ENCODE assay signal across 8 mouse cellular contexts in genomic region chr8:84269950-84270773, GRCm38 (mm10). TPM values are rescaled to one million over a fixed set of nuclear protein-coding genes. Genes with fewer than 3 reads are reported as not detected.
DNase-seq lines count a peak whose midpoint lies in the region; ATAC-seq lines count a peak whose summit lies in the region.

Gene Ccdc130 (minus strand): TSS chr8:84270380.

- peak within 1 kb of the TSS; percentile 65 for H3K4me2 ChIP-seq in kidney, embryonic 15.5 days

- peaks cover 19% of the 10 kb centered on the region for H3K36me3 ChIP-seq in heart, embryonic 10.5 days
- H3K36me3 ChIP-seq in kidney, embryonic 15.5 days: peaks cover 26% of the 10 kb centered on the region

- H3K9me3 ChIP-seq in heart, embryonic 10.5 days: no peaks in the 10 kb centered on the region
- H3K9me3 ChIP-seq in kidney, embryonic 15.5 days (replicated peaks): no peaks in the 10 kb centered on the region

- ATAC-seq in erythroblast, adult 5-6 weeks (replicated peaks; ENCODE audit: low FRiP score, poor library complexity, severe bottlenecking): peak; percentile 97
- ATAC-seq in kidney, embryonic 15.5 days (replicated peaks; ENCODE audit: low FRiP score): peak; percentile 100
- ATAC-seq in monocyte, adult 5-6 weeks (replicated peaks; ENCODE audit: insufficient number of reproducible peaks, low FRiP score, low TSS enrichment, poor library complexity, severe bottlenecking): peak; percentile 98

- H3K4me3 ChIP-seq in heart, embryonic 10.5 days: peak within 1 kb of the TSS; percentile 89
- peak within 1 kb of the TSS; percentile 81 for H3K4me3 ChIP-seq in kidney, embryonic 15.5 days (replicated peaks)

- H3K27me3 ChIP-seq in heart, embryonic 10.5 days (ENCODE audit: insufficient read depth, poor library complexity, severe bottlenecking): no peaks in the 10 kb centered on the region; the same call in 1 of the 2 replicates
- H3K27me3 ChIP-seq in kidney, embryonic 15.5 days: no peaks in the 10 kb centered on the region; the same call in 1 of the 2 replicates

- DNase-seq in B cell, adult 2 months: peak; percentile 99 to 100
- DNase-seq in brain, adult 2 months (ENCODE audit: low read depth, low spot score): peak; percentile 100
- DNase-seq in heart, embryonic 10.5 days (ENCODE audit: low spot score): peak; percentile 100
- DNase-seq in liver: peak; percentile 100
- DNase-seq in spleen, postnatal 4 days (ENCODE audit: low spot score in 2 of 2): peak; percentile 100

- peak within 1 kb of the TSS; percentile 81 for H3K9ac ChIP-seq in kidney, embryonic 15.5 days

- under 1% methylated on average over 44 of the region's 44 CpGs for WGBS in heart, embryonic 10.5 days
- under 1% methylated on average over 44 of the region's 44 CpGs for WGBS in kidney, embryonic 15.5 days

- peaks cover 13% of the 10 kb centered on the region for H3K4me1 ChIP-seq in heart, embryonic 10.5 days
- H3K4me1 ChIP-seq in kidney, embryonic 15.5 days: peaks cover 9% of the 10 kb centered on the region

- H3K27ac ChIP-seq in heart, embryonic 10.5 days: peak within 1 kb of the TSS; percentile 92
- peak within 1 kb of the TSS; percentile 63; the same call in 1 of the 2 replicates for H3K27ac ChIP-seq in kidney, embryonic 15.5 days

RNA-seq across cellular contexts. Expression of gene Ccdc130, which starts in this region (rescaled TPM):
- total RNA-seq in erythroblast, adult 5-6 weeks (2015; ENCODE audit: low replicate concordance): 4.0 and 22.1 TPM in 2 replicates
- 3.3 and 3.5 TPM in 2 replicates for total RNA-seq in erythroblast, adult 5-6 weeks (2017; ENCODE audit: low replicate concordance)
- polyA plus RNA-seq in heart, embryonic 10.5 days (2016; fragmentation: Nextera tagmentation; extraction: Ambion mirVana): 18.8 and 20.8 TPM in 2 replicates
- polyA plus RNA-seq in kidney, embryonic 15.5 days (2015; fragmentation: Nextera tagmentation; extraction: Ambion mirVana): 23.0 and 25.9 TPM in 2 replicates
- 6.4 to 27.2 TPM (median 23.9 TPM) in 3 replicates for total RNA-seq in monocyte, adult 5-6 weeks (2017)

Comparison
In these comparisons a context has a peak if more than half of its experiments do, and no peak if none do; other contexts are left out.
1. Peak in every context shown above with its lines: DNase-seq, ATAC-seq, H3K4me3 ChIP-seq and H3K27ac ChIP-seq.